Mouse (Mus musculus): ENCODE measurements around the gene Cops9.
A peak's percentile ranks its signal among the peaks of the same experiment; 100 is the strongest.

Cops9 gene

DNA sequence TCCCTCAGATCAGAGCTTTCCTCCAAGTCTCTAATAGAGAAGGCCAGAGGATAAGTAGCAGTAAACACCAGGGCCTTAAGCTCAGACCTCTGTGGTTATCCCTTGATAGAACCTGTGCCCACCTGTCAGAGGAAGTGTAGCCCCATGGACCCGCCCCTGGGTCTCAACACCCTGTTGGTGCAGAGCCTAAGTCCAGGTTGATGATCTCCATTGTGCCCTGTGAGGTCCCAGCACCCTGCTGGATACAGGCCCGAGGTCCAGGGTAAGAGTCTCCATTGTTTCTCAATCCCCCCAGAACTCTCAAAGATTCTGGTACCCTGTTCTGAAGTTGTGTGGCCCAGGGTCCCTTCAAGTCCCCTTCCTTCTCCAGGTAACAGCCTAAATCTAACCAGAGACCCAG, 4.3 kb upstream of the Cops9 start:
- no peak for DNase-seq

DNA sequence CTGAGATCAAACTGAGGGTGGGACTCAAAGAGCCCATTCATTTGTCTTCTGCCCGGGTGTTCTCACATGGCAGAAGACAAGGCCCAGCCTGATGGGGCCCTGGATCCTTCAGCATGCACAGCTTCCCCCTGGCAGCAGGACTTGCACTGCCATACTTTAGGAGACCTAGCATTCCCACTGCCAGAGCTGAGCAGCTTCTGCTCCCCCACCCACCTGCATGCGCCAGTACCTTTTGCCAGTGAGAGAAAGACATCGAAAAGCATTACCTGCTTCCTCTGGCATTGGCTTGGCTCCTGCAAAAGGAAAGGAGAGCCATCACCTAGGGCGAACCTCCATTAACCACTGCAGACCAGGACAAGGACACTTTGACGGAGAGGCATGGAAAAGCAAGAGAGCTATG, 3.1 kb upstream of the Cops9 start:
- DNase-seq: no peak

DNA sequence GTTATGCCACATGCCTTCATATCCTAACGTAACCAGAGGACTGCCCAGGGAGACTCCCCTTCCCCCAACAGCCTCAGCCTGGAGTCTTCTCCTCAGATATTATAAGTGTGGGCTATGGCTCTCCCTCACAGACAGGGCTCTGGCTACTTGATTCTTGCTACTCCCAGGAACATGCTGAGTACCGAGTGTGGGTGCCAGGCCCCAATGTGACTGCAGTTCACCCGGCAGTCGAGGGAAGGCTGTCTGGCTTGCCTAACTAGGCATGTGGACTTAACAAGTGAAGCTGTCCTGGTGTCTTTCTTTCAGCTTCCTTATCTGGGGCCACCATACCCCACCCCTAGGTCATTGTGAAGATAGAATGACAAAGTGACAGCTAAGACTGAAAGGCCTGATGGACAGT, 1.9 kb upstream of the Cops9 start:
- no peak for DNase-seq

DNA sequence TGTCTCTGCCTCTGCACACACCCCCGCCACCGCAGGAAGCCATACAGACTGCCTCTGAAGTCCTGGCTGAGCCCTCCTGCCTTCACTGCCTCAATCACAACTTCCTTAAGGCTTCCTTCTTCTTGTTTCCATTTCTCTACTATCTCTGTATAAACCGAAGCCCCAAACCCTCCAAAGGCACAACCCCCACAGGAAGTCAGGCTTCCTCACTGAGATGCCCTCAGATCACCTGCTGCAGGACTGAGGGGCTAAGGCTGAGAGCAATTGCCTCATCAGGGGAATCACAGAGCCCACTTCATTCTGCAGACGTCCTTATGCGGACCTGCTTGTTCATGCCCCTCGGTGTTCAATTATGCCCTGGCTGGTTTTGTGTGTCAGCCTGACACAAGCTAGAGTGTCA, 1.4 kb downstream of the Cops9 start:
- no peak for DNase-seq

DNA sequence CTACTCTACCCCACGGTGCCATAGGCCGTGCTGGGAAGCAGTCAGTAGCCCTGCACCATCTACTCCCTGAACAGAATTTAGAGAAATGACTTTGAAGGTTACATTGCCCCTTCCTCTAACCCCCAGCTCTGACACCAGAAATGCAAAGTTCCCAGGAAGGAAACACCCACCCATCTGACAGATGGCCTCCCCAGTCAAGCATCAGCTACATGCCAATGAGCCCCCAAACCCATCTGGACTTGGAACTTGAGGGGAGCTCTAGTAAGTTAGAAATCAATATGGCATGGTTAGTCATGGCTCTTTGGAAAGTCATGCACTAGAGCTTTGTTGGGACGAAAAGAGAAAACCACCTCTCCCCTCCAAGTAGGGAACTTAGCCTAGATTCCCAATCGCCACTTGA, 3.0 kb downstream of the Cops9 start:
- DNase-seq: no peak

DNA sequence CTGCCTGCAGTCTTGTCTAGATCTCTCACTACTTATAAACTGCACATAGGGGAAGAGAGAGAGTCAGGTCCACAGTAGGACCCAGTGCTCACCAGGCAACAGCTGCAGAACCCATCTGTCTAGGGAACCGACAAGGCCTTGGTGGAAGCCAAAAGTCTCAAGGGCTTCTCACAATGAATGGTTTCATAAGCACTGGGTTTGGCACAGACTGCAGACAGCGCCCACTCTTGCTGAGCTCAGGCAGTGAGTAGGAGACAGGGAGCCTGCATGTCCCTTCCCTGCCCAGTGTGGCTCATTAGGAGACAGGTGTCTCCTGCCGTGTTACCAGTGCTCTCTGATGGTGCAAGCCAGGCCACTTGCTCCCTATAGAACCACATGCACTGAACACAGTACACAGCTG, 3.6 kb downstream of the Cops9 start:
- DNase-seq: no peak

DNA sequence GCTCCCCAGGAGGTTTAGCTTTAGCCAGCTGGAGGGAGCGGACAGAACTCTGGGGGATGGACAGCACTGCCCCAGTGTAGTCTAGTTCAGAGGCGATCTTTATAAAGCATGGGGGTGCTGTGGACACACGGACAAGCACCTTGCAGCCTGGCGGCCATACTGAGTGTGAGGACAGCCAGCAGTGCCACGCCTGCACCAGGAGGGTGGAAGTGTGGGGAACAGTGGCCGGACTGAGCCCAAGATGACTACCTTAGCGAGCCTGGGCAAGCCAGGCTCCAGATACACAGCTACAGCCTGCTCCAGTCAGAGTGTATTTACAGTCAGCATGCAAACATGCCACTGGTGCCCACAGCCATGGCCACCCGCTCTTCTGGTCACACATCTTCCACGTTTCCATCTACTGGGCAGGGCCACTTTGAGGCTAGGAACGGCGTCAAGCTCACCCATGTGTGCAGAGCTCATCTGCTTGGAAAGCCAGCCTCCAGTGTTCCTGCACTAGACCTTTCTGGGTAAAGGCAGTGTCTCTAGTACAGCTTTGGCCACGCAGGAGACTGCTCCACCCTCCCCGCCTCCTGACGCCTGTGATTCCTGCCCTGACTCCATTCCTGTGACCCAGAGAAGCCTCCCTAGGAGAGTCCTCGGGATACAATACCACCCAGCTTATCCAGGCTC, 4.1 kb downstream of the Cops9 start:
- no peak for DNase-seq

DNA sequence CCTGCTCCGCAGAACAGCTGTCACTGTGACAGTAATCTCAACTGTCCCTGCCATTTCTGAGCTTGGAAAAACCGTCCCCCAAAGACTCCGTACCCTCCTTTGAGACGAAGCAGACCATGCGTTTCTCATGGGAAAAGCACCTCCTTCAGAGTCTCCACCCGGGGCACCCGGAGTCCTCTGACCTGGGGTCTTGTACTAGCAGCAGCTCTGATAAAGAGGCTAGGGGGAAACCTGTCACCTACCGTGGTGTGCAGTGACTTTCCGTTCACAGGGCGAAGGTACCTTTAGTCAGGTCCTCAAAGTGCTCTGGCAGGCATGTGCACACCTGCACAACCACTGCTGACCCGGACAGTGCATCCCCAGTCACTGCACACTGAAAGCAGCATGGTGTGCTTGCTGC, 5.1 kb downstream of the Cops9 start:
- DNase-seq: no peak

DNA sequence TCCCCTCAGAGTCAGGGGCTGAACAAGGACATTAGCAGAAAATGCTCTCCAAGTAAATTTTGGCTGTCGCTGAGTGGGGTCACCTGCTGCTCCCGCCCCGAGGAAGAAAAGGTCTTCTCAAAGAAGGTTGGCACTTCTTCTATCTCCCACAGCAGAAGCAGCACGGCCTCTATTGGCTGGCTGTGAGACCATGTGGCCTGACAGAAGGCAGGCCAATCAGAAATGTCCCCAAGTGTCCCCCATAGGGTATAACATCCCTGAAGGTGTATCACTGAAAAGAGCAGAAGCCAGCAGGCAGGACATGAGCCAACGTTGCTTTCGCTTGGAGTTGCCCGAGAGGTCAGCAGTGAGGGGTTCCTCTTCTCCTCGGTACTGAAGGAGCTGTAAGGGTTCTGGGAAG, 5.8 kb downstream of the Cops9 start:
- DNase-seq: no peak

DNA sequence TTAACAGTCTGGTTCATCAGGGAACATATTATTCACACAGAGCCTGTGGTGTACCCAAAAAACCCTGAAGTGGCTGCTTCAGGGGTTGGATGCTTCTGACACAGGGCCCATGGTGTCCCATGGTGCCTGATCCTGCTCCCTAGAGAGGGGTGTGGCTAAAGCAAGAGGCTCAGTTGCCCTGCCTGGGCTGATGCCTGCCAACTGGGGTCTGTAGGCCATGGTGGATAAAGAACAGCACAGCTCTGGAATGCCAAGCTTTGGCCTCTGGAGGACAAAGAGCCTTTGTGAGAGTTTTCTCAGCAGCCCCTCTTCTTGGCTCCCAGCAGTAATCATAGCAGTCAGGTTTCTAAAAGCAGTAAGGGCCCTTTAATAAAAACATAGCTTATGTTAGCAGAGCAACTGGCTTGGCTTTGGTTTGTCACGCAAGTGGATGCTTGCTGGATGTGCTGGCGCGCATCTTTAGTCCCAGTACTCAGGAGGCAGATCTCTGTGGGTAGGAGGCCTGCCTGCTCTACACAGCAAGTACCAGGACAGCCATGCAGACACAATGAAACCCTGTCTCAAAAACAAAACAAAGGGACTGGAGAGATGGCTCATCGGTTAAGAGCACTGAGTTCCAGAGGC, 6.7 kb downstream of the Cops9 start:
- no peak for DNase-seq

DNA sequence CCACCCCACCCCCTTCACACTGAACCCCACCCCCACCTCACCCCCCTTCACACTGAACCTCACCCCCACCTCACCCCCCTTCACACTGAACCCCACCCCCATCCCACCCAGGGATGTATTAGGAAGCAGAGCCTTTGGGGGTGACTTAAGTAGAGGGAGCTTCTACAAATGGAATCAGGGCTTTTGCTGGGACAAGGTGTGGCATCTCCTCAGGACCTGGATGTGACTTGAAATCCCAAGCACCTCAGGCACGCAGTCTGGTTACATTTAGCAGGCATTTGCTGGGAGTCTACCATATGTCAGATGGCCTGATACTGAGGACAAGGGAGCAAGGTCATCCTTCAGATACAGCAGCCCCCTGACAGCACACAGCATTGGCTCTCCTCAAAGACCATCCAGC, 7.2 kb downstream of the Cops9 start:
- no peak for DNase-seq

DNA sequence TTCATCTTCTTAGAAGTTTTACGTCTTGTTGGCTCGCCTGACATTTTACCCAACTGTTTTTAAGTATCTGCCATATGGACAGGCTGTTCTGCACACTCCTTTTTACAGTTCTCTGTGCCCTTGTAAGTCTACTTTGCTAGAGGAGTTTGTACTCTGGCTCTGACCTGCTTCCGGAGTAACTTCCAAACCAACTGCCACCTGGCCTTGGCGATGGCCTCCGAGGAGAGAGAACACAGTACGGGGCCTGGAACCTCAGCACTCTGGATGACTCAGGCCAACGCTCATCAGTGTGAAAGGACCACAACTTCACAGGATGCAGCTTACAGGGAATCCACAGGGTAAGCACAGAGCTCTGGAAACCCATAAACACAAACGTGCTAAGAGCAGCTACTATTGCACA, 8.1 kb downstream of the Cops9 start:
- DNase-seq: no peak

DNA sequence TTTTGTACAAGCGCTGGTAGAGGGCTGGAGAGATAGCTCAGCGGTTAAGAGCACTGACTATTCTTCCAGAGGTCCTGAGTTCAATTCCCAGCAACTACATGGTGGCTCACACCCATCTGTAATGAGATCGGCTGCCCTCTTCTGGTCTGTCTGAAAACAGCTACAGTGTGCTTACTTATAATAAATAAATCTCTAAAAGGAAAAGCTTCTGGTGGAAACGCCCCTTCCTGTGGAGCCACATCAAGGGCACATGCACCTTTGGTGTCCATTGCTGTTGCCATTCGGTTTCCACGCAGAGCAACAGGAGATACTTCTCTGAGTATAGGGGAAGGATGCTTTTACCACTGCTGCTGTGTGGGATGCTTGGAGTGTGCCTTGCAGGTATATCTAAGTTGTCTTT, 8.8 kb downstream of the Cops9 start:
- DNase-seq: no peak

DNA sequence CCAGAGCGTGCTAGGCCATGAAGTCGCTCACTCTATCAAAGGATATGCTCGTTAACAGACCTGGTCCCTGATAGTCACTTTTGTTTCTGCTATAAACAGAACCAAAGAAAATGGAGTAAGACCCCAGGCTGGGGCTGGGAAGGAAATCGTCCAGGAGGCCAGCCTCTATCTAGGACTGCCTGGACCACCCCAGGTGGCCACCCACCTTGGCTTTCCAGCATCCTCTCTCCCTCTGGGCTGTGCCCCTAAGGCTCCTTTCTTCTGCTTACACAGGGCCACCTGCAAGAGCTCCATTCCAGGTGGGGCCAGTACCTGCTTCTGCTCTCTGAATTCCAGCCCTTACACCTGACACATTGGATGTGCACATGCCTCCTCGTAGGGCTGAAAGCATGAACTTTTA, 9.6 kb downstream of the Cops9 start:
- no peak for DNase-seq

DNA sequence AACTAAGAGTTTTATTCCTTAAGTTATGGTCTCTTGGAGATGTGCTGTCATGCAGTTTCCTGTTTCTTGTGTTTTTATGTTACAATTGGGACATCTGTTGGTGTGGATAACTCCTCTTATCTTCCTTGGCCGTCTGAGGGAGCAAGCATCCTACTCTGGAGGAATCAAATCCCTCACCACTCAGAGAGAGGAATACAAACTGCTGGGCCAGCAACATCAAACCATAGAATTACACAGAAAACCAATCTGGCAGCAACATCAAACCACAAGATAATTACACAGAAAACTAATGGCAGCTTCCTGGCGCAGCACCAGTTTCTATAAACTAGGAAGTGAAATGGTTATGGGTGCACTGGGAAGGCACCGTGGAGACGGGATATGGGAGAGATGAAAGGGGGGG, 13.6 kb downstream of the Cops9 start:
- no peak for DNase-seq

DNA sequence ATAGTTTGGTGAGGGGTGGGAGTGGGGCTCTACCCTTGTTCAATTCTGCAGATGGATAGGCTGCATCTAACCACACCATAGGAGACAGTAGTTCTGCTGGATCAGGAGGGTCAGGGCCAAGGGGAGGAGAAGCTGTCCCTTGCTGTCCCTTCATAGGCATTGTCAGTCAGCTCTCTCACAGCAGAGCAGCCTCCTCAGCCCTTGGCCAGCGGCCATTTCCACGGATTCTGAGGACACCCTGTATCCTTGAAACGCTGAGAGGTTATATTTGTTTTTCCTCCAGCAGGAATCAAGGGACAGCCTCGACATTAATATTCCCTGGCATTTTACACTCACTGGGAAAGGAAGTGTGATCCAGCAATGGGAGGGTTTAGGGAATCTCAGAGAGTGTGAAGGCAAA, 23.4 kb downstream of the Cops9 start:
- DNase-seq: no peak

DNA sequence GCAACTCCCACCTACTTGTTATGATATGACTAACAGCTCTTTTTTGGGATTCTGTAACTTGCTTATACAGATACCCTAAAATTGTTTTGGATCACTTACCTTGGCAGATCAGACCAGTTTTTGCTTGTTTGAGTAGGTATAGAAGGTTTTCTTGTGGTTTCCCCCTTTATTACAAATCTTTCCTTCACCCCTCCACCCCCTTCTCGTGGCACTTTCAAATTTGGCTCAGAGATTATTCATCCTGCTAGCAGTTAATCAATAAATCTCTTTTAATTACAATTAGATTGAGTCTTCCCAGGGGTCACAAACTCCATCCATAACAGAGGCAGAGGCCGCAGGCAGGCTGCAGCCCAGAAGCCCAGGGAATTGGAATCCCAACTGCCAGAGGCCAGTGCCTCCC, 24.3 kb downstream of the Cops9 start, which contains the start of gene Olfr12:
Gene Olfr12, plus strand, starts transcription at position 301 of the 400 bp plus-strand sequence.
- DNase-seq: no peak

DNA sequence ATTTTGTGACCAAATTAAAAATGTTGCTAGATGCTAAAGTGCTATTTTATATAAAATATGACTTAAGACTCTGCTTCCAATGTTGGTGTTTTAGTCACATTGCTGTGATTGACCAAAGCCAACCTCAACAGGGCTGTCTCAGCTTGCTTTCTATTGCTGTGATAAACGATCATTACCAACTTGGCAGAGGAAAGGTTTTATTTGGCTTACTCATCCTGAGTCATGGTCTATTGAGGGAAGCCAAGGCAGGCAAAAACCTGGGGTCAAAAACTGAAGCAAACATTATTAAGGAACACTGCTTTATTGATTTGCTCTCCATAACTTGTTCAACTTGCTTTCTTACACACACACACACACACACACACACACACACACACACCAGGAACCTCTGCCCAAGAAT, 25.7 kb downstream of the Cops9 start:
- no peak for DNase-seq

DNA sequence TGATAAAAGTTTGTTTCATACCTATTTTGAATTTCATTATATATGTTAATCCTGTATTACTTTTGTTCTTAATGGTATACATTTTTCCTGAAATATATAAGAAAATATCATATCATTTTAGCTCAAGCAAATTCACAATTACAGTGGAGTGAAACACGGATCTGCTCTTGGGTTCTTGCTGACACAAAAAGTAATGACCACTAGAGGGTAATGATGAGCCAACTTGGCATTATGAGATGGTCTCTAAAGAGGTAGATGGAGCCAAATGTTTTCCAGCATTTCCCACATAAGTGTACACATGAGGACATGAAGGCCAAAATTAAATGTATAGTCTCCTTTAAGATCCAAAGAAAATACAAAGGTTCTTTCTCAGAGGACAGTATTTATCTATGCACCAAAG, 27.3 kb downstream of the Cops9 start:
- no peak for DNase-seq

DNA sequence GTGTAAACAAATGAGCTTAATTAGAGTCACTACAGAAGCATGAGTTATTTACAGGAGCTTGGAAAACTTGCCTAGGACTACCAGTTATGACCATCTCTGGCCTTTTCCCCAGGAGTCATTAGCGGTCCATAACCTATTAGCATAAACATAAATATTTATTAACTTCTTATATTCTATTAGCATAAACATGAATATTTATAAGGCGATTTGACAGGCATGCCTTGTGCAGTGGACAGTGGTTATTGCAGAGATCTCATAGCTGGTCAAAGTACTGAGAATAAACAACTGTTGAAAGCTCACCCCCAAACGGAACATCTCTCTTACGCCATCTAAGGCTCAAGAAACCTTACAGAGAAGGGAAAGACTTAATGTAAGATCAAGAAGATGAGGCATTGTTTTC, 28.6 kb downstream of the Cops9 start:
- no peak for DNase-seq

DNA sequence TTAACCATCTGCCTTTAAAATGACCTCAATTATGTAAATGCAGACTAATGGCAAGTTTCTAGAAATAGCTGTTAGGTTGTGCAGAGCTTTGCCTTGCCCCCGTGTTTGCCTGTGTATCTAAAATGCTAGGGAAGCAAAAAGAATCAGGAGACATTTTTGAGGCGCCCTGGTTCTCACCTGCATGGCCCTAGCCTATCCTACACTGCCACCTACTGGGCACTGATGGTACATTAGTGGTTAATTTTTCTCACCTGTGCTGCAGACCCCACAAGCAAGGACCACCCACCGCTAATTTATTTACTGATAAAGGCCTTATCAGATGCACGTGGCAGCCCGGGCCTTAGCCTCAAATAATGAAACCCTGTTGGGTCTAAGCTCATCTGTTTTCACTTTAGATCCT, 30.8 kb downstream of the Cops9 start:
- DNase-seq: peak in 1 of 2 experiments; percentile 55

DNA sequence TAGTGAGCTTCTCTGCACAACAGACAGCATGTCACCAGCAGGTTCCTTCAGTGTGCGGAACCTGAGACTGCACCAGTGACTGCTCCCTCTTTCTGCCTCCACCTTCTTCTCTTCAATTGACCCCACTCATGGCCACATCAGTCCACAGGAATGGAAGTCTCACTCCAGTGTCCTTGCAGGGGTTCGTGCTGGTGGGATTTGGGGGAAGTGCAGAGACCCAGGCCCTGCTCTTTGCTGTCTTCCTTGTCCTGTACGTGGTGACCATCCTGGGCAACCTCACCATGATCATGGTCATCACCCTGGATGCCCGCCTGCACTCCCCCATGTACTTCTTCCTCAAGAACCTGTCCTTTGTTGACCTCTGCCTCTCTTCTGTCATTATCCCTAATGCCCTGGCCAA, 34.1 kb downstream of the Cops9 start:
- DNase-seq: no peak

DNA sequence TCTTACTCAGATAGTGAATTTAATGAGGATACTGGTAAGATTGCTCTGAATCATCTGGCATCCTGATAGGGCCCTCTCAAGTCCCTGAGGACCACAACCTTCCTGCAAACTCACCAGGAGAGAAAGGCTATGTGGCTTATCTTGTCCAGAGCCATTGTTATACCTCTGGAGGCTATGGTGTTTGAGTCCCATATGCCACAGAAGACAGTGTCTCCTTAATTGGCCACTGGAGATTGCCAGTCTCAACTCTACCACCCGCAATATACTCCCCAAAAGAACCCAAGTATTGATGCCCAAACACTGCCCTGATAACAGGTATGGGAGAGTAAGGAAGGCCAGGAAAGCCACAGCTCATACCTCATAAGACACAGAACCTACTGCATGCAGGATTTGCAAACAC, 36.3 kb downstream of the Cops9 start, which contains the start of gene Olfr1410:
Gene Olfr1410, plus strand, starts transcription at position 301 of the 400 bp plus-strand sequence.
- no peak for DNase-seq

DNA sequence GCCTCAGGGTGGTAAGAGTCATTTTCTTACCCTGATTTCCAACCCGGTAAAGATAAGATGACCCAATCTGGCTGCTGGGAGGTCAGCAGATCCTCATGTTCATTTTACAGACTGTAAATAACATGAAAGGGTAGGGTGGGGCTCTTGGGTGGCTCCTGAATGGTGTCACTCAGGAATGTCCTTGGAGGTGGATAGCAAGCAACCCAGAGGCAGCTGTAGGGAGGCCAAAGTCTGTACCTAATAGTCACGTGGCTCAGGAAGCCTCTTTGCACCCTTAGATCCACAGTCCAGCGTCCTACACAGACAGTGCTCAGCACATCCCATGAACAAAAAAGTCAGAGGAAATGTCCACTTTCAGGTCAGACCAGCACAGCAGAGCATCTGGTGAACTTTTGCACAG, 45.8 kb downstream of the Cops9 start:
- DNase-seq: no peak

DNA sequence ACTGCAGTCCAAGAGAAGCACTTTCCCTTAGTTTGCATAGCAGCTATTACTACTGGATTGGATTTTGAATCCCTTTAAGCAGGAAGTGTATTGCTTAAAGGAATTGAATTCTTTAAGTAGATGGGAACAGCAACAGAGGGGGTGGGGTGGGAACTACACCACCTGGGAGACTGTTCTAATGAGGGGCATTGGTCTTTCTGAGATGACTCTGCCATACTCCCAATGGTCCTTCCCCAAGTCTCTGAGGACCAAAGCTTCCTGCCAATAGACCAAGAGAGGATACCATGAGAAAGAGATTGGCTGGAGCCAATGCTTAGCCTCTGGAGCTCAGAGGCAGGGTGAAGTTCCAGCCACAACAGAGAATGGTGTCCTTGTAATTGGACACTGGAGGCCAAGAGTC, 47.7 kb downstream of the Cops9 start, which contains the start of gene Olfr1411:
Gene Olfr1411, plus strand, starts transcription at position 301 of the 400 bp plus-strand sequence.
- DNase-seq: no peak
